Mouse (Mus musculus) subcutaneous adipose tissue, adult 2 months (tissue): ENCODE results near the gene Gm49333. TPM values are rescaled to one million over a fixed set of nuclear protein-coding genes. Genes with fewer than 3 reads are reported as not detected.

ENCODE experiments used
- polyA plus RNA-seq: library from polyadenylated mRNA; depleted of rRNA; stranded (reverse); fragments of >200 nt; gene quantifications from 2 replicates; pipeline ENCODE4 v1.2.3, GENCODE M21; 2012; ENCODE audit warnings: low replicate concordance; rRNA removed

The Gm49333 gene
- polyA plus RNA-seq: not detected in 2 replicates

DNA sequence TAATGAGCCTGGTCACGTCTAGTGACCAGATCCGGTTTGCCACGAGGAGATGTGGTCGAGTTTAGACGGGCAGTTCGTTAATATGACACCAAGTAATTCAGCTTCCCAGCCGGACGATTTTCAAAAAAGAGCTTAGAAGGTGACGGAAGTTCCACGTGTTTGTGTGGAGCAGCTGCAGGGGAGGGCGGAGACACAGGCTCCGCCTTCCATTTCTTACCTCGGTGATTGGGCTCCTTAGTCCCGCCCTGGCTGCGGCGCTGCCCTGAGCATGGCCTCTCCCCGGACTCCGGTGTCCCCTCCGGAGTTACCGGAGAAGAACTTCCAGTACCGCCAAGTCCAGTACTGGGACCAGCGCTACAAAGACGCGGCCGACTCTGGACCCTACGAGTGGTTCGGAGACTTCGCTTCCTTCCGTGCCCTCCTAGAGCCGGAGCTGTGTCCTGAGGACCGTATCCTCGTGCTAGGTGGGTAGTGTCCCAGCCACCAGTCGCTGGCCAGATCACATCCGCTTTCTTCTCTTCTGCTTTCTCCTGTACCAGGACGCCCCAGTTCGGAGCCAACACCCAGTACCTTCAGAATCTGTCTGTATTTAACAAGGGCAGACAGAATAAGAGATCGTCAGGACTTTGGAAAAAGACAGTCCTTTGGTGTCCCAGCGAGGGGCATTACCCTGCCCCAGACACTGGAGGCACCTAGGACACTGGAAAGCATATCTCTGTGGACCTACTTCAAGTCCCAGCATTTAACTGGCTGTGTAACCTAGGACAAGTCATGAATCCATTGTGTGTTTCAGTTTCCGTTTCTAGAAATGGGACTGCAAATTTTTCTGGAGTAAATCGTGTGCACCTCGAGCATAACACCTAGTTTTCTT lies at the start of gene Gm49333, which contains the start of the genes Eef1akmt4 and Alg3:
Gene Gm49333 (plus strand): TSS at position 254 of the 871 bp plus-strand sequence.
Gene Eef1akmt4 (plus strand): TSS at position 237 of the 871 bp plus-strand sequence.
Gene Alg3 (minus strand): TSS at position 379 of the 871 bp plus-strand sequence.

DNA sequence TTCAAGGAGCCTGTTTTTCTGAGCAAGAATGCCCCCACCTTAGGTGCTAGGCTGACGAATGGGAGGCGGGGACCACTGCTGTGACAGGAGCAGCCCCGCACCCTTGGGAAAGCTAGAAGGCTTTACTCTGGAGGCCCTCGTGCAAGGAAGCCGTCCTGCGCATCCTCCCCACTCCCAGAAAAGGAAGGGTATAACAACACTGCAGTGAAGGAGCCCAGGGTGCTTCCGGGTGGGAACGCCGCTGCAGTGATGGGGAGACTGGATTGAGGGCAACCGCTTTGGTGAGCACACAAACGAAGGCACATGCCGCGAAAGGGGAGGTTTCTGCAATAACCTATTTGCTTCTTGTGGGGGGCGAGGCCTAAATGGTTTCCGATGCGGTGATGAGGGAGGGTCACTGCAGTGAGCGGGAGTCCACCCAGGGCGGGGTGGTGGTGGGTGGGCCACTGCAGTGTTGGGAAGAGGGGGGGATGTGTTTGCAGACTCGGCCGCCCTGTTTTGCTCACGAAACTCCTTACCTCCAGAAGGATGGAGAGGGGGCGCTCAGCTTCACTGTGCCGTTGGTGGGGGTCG lies 22.0 kb upstream of the Gm49333 start, which contains the start of gene Vwa5b2:
Gene Vwa5b2 (plus strand): TSS at position 106 of the 573 bp plus-strand sequence.

DNA sequence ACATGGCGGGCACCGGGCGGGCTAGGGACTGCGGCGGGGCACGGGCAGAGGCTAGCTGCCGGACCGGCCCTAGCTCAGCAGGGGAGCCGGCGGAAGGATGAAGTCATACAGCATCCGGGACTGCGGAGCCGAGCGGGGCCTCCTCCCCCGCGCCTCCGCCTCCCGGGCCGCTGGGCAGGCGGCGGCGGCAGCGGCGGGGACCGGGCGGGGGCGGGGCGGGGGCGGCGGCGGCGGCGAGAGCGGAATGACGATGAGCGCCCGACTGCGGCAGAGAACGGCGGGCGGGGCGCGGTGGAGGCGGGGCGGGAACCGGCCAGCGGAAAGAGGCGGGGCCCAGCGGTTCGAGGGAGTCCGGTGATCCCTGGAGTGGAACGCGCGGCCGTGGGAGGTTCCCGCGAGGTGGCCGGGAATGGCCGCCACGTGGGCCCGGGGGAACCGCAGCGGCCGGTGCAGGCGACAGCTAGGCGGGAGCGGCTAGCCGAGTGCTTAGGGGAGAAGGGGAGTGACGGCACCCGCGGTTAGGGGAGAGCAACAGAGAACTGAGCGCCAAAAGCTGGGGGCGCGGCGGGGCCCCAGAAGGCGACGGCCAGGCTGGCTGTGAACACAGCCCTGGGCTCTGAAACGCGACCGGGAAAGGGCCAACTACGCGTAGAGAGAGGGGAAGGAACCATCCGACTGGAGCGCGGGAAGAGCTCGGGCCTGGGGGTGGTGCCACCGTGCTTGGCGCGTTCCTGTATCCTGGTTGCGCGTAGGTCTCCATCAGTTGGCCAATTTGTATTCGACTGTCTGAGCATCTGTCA lies 10.0 kb downstream of the Gm49333 start, which contains the start of gene Camk2n2:
Gene Camk2n2 (minus strand): TSS at position 97 of the 800 bp plus-strand sequence.

DNA sequence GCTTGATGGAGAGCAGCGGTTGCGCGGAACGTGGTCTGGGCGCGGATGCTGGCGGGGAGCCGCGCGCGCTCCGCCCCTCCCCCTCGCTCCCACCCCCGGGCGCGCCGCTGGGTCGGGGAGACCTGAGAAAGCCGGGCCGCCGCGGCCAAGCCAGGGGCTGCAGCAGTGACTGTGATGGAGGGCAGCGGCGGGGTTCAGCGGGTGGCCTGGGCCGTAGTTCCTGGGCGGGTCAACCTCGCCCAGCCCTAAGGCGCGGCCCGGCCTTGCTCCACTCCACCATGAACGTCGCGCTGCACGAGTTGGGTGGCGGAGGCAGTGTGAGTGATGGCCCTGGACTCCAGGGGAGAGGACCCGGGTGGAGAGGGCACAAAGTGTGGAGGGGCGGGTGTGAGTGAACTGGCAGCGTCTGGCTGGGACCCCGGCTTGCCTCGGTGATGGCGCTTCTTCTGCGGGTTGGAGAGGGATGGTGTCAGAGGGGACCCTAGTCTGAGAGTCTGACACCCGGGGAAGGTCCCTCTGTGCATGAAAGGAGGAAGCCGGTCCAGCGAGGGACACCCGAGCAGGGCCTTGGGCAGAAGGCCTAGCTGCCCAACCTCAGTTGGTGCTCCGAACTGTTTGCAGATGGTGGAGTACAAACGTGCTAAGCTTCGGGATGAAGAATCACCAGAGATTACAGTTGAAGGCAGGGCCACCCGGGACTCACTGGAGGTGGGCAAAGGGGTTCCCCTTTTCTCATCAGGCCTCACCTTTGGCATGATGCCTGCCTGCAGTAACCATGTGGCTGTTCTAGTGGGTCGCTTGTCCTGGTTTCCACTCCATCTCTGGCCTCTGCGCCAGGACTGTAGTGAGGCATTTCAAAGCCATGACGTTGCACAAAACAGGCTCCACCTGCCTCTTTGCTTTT lies 18.6 kb downstream of the Gm49333 start, which contains the start of gene Ece2:
Gene Ece2 (plus strand): TSS at position 98 of the 904 bp plus-strand sequence.

DNA sequence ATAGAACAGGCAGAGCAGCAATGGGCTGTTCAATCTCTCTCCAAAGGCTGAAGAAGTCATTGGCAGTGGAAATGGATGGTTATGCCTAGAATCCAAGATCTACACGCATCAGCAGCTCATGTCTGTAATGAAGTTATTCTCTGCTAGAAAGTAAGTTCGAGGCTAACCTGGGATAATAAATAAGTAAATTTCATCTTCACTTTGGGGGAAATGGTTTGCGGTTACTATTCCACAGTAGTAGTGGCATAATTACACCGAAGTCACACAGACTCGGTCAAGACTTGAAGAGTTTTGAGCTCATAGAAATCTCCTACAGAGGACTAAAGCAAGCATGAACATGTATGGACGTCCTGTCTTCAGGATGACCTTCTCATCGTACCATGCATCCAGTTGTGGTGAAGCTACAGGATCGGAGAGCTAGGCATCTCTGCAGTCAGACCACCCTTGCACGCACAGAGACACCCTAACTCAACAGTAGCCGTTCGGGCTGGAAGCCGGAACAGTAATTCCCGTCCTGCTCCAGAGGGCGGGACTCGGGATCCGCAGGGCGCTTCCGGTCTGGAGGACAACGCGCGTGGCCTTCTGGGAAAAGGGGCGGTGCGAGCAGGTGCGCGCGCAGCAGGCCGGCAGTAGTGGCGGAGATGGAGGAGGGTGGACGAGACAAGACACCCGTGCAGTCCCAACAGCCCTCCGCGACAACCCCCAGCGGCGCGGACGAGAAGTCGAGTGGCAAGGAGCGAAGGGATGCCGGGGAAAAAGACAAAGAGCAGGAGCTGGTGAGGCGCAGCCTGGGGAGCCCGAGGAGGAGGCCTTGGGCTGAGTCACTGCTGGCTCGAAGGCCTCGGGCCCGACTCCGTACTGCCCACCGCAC lies 39.9 kb downstream of the Gm49333 start, which contains the start of gene Psmd2:
Gene Psmd2 (plus strand): TSS at position 577 of the 871 bp plus-strand sequence.

DNA sequence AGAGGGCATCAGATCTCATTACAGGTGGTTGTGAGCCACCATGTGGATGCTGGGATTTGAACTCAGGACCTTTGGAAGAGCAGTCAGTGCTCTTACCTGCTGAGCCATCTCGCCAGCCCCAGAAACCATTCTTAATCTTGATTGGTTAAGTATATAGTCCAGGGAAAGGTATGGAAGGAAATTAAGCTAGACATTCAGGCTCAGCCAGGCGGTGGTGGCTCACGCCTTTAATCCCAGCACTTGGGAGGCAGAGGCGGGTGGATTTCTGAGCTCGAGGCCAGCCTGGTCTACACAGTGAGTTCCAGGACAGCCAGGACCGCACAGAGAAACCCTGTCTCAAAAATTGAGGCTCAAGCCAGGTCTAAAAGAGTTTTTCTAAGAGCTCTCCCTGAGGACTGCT lies 56.6 kb downstream of the Gm49333 start, which contains the start of gene Eif4g1:
Gene Eif4g1 (plus strand): TSS at position 301 of the 400 bp plus-strand sequence.

DNA sequence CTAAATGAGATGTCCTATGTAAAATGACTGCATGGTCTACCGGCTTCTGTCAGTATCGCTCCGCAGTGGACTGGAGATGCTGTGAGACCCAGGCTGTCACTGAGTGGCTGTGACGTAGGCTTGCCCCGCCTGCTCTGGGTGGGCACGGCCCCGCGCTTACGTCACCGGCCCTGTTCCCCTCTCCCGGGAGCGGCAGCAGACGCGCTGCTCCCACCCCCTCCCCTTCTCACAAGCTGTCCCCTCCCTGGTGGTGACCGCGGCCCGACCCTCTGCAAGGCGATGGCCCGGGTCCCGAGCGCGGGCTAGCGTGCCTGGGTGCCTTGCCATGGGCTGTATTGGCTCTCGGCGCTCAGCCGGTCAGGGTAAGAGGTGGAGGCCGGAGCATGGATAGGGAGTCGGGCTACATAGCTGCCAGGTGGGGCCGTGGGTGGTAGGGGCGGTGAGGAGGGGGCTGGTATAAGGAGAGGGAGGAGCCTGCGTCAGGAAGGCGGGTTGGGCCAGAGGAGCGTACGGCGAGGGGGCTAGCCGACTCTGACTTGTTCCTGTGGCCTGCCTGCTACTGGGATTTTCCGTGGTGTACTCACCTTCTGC lies 81.8 kb downstream of the Gm49333 start, which contains the start of gene Fam131a:
Gene Fam131a (plus strand): TSS at position 131 of the 591 bp plus-strand sequence.

Other genes starting within 250 kb of the Gm49333 start
- 158 and 202 TPM in 2 replicates for gene Abcc5, start 185.2 kb upstream of the Gm49333 start, polyA plus RNA-seq
- 33.5 and 37.2 TPM in 2 replicates for gene Eif2b5, start 112.8 kb upstream of the Gm49333 start, polyA plus RNA-seq
- gene Dvl3, start 94.6 kb upstream of the Gm49333 start, polyA plus RNA-seq: 18.9 and 58.4 TPM in 2 replicates
- gene Ap2m1, start 76.1 kb upstream of the Gm49333 start, polyA plus RNA-seq: 366 and 507 TPM in 2 replicates
- 43.3 and 60.9 TPM in 2 replicates for gene Abcf3, start 63.0 kb upstream of the Gm49333 start, polyA plus RNA-seq
- gene Vwa5b2, start 22.1 kb upstream of the Gm49333 start, polyA plus RNA-seq: 0.03 and 1.3 TPM in 2 replicates
- 16.2 and 24.2 TPM in 2 replicates for gene Eef1akmt4, start within 50 bp of the Gm49333 start, polyA plus RNA-seq
- 23.0 and 32.9 TPM in 2 replicates for gene Alg3, start 125 bp downstream of the Gm49333 start, polyA plus RNA-seq
- gene Camk2n2, start 9.7 kb downstream of the Gm49333 start, polyA plus RNA-seq: 6.2 and 7.9 TPM in 2 replicates
- 0.69 and 17.0 TPM in 2 replicates for gene Ece2, start 18.2 kb downstream of the Gm49333 start, polyA plus RNA-seq
- 122 and 129 TPM in 2 replicates for gene Psmd2, start 40.0 kb downstream of the Gm49333 start, polyA plus RNA-seq
- gene Eif4g1, start 56.7 kb downstream of the Gm49333 start, polyA plus RNA-seq: 409 and 459 TPM in 2 replicates
- gene Fam131a, start 81.6 kb downstream of the Gm49333 start, polyA plus RNA-seq: 7.6 and 18.4 TPM in 2 replicates
- gene Polr2h, start 106.1 kb downstream of the Gm49333 start, polyA plus RNA-seq: 14.3 and 27.0 TPM in 2 replicates
- gene Clcn2, start 106.1 kb downstream of the Gm49333 start, polyA plus RNA-seq: 11.8 and 49.4 TPM in 2 replicates
- 13.6 and 27.1 TPM in 2 replicates for gene Chrd, start 121.5 kb downstream of the Gm49333 start, polyA plus RNA-seq
- 4.2 and 5.3 TPM in 2 replicates for gene Thpo, start 122.9 kb downstream of the Gm49333 start, polyA plus RNA-seq